Mouse (Mus musculus): ENCODE results near the gene Tgm1.
A peak's percentile ranks its signal among the peaks of the same experiment; 100 is the strongest.

The Tgm1 gene

DNA sequence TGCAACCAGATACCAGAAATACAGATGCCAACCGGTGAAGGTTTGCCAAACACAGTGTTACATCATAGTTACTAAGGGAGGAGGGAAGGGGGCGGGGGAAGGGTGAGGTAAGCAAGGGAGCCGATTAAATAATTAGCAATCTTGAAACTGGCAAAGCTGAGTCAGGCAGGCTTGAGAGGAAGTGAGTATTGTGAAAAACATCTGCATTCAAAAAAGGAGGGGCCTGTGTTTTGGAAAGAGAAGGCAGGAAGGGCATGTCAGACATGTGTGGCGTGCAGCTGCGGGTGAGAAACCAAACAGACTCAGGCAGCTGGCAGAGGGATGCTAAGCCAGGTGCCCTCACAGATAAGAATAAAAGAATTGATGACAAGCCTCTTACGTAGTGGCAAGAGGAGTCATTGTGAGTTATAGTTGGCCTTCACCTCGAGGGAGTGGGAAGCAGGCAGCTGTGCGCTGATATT lies 10.7 kb upstream of the Tgm1 start:
- no peak for DNase-seq (ENCODE audit: low read depth, low spot score)

DNA sequence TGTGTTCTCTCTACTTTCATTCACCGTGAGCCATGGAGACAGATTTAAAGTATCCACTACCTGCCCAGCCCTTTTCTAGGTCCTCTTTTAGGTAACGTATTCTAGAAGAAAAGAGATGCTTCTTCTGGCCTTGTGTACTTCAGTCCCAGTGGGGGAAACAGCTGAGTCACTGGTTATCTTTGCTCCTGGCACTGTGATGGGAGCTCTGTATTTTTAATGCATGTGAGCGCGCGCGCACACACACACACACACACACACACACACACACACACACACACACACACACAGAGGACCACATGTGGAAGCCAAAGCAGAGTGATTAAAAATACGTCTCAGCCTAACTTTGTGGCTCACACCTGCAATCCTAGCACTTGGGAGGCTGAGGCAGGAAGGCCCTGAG lies 9.7 kb upstream of the Tgm1 start:
- no peak for DNase-seq (ENCODE audit: low read depth, low spot score)

DNA sequence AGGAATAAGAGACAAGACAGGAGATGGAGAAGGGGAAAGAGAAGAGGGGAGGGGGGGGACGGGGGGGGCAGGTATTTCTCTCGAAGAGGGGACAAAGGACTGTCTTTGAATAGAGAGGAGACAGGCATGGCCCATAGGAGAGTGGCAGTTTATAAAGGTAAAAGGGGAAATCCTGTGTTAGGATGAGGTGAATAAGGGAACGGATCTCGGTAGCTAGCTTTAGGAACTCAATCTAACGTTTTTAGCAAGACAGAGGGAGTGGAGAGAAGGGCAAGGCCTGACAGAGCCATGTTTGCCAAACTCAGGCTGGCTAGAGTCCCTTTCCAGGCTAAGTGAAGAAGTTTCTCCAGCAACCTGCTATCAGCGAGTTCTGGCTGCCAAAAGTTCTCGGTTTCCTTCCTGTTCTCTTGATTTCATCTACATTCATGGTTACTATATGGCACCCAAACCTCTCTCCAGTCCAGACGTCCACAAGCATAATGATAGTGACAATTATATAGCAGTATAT lies 8.8 kb upstream of the Tgm1 start:
- no peak for DNase-seq (ENCODE audit: low read depth, low spot score)

DNA sequence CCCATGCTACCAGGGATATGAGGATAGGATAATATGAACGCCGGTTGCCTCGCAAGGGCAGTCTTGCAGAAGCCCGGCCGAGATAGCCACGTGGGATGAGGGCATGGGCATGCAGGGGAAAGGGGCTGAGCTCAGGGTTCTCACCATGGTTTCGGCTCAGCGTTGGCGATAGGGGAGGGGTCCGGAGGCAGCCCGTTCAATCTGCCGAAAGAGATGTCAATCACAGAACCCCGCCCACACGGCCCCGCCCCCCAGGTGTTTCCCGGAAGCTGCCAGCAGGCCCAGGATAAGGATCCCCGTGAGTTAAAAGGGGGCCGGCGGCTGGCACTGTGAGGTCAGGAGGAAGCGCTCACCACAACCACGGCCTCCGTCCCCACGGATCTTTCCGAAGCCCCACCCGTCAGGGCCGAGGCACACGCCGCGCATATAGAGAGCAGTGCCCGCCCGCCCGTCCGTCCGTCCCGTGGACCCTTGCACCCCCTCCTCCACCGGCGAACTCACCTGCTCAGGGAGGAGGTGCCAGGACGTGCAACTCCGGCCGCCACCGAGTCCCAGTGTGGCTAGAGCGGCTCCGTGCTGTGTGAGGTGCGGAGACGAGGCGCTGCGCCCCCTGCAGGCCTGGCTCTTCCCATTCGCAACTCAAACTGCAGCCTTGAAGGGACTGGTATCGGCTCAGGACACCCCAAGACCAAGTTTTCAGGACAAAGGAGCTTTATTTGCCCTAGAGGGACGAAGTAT lies 8.1 kb upstream of the Tgm1 start, which contains the start of gene Rabggta:
Gene Rabggta (minus strand): TSS at position 564 of the 738 bp plus-strand sequence.
- DNase-seq (ENCODE audit: low read depth, low spot score): peak; percentile 89

DNA sequence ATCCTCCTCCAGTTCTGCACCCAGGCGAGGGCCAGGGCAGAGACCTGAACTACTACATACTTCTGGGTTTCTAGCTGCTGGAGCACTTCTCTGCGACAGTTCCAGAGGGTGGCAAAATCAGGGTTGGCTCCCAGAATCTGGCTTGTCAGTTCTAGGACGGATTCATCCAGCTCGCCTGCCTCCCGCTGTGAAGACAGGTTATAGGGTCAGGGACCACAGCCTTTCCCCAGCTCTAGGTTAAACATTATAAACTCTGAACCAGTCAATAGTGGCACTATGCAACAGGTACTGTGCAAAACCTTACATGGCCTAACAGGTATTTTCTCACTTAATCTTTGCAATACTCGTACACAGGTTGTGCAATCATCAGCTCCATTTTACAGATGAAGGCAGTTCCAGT lies 7.3 kb upstream of the Tgm1 start:
- DNase-seq (ENCODE audit: low read depth, low spot score): no peak

DNA sequence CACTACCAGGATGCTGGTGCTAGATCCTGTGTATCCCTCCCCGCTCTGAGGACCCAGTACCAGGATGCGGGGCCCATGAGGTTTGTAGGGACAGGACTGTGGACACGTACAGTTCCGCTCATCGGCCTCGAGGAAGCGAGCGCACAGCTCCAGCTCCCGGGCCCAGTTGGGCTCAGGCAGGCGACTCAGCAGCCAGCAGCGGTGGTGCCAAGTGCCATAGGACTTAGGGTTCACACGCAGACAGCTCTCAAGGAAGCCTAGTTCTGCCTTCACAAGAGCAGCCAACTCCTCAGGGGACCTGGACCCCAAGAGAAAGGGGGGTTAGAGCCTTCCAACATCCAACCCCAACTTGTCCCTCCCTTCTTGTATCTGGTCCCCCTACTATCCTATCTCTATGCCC lies 6.9 kb upstream of the Tgm1 start:
- no peak for DNase-seq (ENCODE audit: low read depth, low spot score)

DNA sequence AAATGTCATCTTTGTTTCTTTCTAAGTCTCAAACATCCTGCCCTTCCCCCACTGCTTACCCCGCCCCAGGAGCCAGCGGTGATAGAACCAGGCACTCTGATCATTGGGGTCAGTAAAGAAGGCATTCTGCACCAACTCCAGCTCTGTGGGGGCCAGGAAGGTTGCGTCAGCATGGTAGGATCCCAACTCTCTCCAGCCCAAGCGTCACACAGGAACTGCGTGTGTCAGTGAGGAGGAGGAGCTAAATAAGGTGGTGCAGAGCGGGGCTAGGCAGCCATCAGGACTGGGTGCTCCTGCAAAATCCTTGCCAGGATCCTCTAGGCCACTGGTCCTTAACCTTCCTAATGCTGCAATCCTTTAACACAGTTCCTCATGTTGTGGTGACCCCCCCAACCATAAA lies 6.0 kb upstream of the Tgm1 start:
- no peak for DNase-seq (ENCODE audit: low read depth, low spot score)

DNA sequence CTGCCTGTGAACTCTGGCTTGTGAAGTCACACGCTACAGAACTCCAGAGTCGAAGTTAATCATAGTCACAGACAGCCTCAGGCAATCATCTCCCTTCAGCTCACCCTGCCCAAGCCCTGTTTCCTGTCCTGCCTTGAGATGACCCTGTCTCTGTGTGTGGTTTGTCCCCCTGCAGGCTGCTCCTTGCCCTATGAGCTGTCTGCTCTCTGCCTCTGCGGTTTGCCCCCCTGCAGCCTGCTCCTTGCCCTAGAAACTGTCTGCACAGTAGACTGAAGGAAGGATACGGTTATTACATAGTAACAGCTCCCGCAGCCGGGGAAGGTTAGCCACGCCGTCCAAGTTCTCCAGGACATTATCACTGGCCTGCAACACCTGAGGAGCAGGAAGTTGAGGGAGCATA lies 3.2 kb upstream of the Tgm1 start:
- no peak for DNase-seq (ENCODE audit: low read depth, low spot score)

DNA sequence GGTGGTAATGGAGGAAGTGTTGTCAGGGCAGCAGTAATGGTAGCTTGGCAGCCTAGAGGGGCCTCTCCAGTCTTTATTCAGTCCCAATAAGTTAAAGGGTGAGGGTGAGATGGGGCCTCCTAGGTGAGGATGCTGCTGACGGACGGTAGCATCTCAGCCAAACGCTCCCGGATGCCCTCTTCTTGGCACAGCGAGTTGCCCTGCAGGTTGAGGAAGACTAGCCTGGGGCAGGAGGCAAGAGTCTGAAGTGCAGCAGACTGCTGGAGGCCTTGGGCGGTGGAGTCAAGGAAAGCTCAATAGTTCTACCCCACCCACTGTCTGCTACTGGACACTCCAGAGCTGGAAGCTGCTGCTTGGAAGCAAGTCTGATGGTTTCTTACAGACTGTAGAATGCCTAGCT lies 2.5 kb upstream of the Tgm1 start:
- DNase-seq (ENCODE audit: low read depth, low spot score): no peak

DNA sequence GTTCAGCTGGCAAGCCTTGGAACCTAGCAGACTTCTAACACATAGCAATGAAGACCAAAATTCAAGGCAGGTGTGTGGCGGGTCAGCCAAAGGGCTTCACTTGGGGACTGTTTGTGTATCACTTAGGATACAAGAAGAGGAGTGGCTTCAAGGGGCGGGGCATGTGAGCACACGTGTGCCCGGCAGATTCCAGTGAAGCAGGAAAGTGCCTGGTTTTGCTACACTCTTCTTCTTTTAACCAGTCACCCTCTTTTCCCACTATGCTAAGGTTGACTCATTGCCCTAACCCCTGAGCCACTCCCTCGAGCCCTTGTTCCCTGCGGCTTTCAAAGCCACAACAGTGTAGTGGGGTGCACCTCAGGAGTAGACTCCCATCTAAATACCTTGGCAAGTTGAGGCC lies 1.2 kb upstream of the Tgm1 start:
- no peak for DNase-seq (ENCODE audit: low read depth, low spot score)

DNA sequence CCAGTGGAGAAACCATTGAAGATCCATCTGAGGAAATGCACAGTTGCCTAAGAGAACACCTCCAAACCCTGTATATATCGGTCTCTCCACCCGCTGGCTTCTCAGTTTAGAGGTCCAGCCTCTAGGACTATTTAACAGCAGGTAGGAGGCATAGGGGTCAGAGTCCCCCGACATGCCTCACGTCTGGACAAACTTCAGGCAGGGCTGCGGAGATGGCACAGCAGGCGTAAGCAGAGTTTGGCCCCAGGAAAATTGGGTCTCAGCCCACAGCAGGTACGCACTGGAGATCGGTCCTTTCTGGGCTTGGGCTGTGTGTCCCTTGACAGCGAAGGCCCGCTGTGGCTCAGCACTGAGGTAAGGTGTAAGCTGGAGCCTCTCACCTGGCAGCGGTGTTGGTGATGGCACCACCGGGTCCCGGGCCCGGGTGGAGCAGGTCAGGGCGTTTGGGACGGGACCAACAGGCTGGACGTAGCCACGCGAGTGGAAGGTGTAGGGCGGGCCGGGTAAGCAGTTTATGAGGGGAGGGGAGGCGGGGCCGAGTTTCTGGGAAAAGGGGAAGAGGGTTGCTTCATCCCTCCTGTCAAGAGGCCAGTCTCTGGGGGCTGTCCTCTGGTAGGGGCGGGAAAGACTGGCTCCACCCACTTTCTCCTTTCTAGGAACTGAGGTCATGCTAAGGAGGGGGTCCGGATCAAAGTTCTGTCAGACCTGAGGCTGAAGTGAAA lies 558 bp downstream of the Tgm1 start:
- no peak for DNase-seq (ENCODE audit: low read depth, low spot score)

DNA sequence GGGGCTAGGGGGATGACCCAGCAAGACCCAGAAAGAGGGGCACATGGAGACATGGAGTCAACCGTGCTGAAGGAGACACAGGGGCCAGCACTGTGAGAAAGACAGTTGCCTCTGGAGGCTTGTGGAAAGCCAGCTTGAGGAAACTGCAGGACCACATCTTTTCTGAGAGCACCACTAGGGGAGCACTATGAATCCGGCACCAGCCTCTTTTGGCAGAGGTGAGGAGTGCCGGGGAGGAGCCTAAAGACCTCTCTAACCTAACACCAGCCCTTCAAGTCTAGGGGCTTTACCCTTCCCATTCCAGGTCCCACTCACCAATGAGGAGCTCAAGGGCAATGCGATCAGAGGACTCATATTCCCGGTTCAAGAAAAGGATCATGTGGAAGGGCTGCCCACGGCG lies 1.9 kb downstream of the Tgm1 start:
- DNase-seq (ENCODE audit: low read depth, low spot score): no peak

DNA sequence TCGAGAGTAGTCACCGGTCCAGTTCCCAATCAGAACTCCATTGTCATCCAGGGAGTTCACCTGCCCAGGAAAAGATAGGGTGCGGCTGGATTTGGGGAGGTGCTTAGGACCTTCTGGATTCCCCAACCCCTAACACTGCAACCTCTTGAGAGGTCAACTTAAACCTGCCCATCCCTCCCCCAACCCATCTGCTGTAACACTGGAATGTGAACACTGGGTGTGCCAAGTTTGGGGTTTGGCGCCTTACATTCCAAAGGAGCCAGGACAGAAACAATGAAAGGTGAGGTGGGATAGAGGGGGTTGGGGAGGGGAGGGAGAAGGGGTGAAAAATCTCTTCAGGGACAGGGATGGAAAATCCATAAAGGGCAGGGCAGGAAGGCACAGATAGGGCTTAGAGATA lies 4.2 kb downstream of the Tgm1 start:
- no peak for DNase-seq (ENCODE audit: low read depth, low spot score)

DNA sequence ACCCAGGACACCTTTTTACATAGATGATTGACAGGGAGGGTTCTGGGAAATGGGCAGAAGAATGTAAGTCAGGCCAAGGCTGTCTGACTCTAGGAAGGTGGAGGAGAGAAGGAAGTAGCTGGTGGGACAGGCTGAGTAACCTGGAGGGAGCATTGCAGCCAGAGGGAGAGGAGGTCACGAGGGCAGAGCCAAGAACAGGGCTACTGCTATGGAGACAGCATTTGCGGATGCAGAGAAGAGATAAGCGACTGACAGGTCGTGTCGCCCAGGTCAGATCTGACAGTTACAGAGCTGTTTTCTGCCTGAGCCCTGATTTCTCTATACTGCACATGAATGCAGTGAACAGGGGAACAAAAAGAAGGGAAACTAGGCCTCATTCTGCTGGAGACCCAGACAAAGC lies 6.3 kb downstream of the Tgm1 start:
- no peak for DNase-seq (ENCODE audit: low read depth, low spot score)

DNA sequence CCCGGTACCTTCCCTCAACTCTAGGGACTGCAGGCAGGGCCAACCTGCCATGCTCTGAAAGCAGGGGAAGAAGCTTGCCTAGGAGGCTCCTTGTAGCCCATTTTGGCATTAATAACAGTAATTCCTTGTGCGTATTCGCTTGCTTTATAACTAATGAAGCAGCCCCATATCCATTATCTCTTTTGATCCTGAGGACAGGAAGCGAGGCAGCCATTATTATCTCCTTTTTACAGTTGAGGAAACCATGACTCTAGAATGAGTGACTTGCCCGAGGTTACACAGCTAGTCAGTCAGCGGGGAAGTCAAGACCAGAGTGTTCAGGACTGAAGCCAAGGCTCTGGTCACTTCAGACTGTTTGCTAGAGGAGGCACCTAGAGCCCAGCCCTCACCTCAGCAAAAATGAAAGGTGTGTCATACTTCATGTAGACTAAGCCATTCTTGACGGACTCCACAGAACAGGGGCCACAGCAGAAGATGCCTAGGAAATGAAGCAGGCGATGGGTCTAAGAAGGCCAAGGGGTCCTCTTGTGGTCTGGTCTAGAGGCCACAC lies 7.6 kb downstream of the Tgm1 start:
- DNase-seq (ENCODE audit: low read depth, low spot score): no peak

DNA sequence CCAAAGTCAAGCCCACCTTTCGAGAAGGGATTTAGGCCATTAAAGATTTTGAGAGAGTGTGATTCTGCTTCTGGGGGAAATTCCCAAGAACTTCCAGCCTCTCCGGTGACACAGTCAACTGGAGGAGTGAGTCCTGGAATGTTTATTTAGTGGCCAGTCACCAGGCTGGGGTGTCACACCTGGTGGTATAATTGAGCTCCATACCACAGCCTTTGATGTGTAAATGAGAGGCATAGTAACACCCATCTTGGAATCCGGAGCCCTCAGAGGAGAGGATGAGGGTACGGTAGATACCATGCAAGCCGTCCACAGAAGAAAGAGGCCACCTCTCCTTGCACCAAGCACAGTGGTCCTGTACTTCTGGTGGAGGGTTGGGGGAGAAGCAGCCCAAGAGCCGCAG lies 11.0 kb downstream of the Tgm1 start:
- no peak for DNase-seq (ENCODE audit: low read depth, low spot score)

DNA sequence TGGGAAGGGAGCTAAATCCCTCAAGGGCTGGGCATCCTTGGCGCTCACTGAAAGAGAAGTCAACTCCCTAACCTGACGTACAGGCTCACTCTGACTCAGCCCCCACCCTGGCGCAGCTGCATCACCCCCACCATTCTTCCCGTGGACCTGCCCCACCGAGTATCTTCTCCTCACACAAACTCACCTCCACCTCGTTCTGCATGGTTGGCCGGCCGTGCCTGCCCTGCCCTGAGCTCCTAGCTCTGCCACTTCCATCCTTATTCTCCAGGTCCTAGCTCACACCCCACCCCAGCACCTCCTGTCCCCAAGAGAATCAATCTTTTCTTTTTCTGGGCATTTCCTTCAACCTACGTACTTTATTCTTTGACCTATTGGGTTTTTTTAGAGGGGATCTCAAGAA lies 12.6 kb downstream of the Tgm1 start:
- no peak for DNase-seq (ENCODE audit: low read depth, low spot score)

DNA sequence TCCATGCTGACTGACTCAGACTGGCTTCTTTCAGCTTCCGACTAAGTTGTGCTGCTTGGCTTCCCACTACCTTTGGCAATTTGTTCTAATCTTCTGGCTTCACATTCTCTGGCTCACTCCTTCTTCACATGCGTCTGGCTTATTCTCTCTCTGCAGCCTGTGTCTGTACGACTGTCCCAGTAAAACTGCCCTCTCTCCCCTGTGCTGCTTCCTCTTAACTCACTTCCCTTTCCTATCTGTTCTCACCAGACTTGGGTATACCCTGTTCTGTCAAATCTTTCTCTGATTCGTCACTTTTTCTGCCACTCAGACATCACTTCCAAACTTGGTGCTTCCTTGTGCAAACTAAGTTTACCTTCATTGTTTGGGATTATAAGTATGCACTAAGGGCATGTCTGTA lies 16.5 kb downstream of the Tgm1 start:
- no peak for DNase-seq (ENCODE audit: low read depth, low spot score)

DNA sequence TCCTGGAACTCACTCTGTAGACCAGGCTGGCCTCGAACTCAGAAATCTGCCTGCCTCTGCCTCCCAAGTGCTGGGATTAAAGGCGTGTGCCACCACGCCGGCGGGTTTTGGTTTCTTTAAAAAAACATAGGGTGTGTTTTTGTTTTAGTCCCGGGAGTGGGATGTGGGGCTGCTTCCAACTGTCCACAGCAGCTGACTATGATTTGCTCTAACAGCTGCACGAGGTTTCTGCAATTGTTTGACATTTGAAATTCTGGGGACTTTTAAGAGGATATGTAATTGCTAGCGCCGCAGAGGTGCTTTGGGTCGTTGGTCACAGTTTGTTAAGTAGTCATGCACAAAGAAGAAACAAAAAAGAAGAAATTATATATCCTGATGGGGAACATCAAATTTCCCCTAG lies 24.3 kb downstream of the Tgm1 start:
- DNase-seq (ENCODE audit: low read depth, low spot score): no peak

DNA sequence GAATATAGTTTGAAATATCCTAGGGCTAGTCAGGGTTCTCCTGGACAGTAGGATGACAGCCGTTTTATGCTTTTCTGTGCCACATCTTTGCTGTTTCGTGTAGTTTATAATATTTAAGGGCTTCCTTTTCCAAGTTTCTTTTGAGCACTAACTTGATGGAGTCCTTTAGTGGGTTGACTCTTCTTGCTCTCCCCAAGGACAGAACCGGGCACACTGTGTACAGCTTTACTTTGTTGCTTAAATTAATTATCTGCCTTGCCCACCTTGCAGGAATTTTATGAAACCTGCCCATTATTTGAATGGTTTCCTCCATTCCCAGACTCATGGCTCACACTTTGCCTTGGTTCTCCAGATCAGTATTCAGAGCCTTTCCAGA lies 31.6 kb downstream of the Tgm1 start:
- no peak for DNase-seq (ENCODE audit: low read depth, low spot score)

DNA sequence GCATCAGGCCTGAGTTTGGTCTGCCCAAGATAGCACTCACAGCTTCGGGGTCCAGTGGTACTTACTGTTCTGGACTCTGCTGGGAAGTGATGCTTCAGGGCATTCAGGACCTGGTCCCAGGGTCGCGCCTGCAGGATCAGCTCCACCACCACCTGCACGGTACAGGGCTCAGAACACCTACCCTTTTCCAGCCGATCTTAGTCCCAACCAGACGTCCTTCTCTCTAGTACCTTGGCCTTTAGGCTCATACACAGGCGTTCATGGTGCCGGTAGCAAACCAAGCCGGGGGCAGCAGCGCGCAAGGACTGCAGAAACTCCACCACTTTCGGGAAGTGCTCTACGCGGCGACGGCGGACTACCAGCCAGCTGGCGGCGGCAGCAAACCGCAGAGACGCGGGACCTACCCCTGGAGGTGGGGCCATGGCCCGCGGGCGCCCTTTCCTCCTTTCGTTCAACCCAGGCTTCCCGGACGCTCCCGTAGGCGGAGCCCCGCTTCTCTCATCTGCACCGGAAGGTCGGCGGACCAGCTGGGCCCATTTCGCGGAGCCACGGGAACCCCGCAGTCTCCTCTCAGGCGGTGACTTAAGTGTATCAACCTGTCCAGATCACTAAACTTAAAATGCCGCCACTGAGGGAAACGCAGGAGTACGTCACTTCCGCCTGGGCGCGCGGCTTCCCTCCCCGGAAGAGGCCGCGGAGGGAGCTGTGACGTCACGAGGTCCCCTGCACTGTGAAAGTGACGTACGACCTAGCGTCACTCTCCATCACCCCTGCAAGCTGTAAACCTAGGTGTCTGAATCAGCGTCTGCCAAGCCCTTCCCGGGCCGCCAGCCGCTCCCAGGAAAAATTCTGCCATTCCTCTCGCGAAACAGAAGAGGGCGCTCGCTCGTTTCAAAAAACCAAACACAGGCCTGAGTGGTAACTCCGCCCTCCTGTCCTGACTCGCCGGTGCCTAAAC lies 32.3 kb downstream of the Tgm1 start, which contains the start of gene Tinf2:
Gene Tinf2 (minus strand): TSS at position 661 of the 958 bp plus-strand sequence.
- peak; percentile 94 for DNase-seq (ENCODE audit: low read depth, low spot score)

DNA sequence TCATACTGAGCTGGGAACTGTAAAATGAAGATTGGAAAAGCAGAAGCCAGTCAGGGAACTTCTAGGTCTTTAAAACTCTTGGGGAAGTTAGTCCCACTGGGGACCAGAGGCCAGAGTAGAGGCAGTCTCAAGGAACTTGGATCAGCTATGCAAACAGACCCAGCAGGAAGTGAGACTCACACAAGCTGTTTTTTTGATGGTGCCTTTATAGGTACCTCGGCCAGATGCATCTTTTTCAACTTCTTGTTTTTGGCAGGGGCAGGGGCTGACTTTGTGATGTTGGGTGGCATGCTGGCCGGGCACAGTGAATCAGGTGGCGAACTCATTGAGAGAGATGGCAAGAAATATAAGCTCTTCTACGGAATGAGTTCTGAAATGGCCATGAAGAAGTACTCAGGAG lies 36.1 kb downstream of the Tgm1 start:
- no peak for DNase-seq (ENCODE audit: low read depth, low spot score)
